Mouse (Mus musculus) ES-Bruce4 (cell line): ENCODE measurements around the gene Sorl1.

Experiments used
- CTCF ChIP-seq: IDR thresholded peaks from one replicate; pipeline ENCODE4 v1.8.1; 2011; ENCODE audit warnings: low read depth, low read length
- EP300 ChIP-seq: IDR thresholded peaks from 2 replicates; pipeline ENCODE4 v1.6.1; 2011; ENCODE audit warnings: low read depth, low read length; ENCODE audit not compliant: insufficient read depth
- POLR2A ChIP-seq: IDR thresholded peaks from one replicate; pipeline ENCODE4 v1.8.1; 2011; ENCODE audit warnings: low read length; ENCODE audit not compliant: insufficient read depth

DNA sequence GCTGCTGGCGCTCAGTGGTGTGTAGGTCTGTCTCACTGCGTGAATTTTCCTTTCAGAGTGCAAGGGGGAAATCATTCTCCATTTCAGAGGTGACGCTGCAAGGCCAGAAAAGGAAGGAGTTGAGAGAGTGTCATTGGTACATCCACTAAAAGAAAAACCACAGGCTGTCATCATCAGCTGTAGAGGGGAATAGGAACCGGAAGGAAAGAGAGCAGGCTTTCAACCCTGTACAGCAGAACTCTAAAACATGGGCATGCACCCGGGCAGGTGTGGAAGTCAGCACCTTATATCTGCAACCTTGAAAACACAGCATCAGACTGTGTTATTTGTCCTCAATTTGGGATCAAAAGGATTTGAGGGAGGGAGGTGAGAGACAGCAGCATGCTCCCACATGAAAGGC lies 34.6 kb upstream of the Sorl1 start:
- no peak for TF ChIP-seq EP300
- no peak for TF ChIP-seq CTCF
- no peak for TF ChIP-seq POLR2A
